Mouse (Mus musculus) embryonic fibroblast, embryonic 13.5 days (primary cell): ENCODE measurements around the gene Fhl2.

Experiments used
- CTCF ChIP-seq: IDR thresholded peaks from 2 replicates; pipeline ENCODE4 v1.5.1; 2011; ENCODE audit warnings: mild to moderate bottlenecking, control low read depth, low read length, moderate library complexity, borderline replicate concordance; ENCODE audit not compliant: insufficient read depth
- POLR2A ChIP-seq: IDR thresholded peaks from 2 replicates; pipeline ENCODE4 v1.6.1; 2011; ENCODE audit warnings: low read depth, mild to moderate bottlenecking, control low read depth, low read length, moderate library complexity

GRCm38 (mm10) chr1:43223097-43223496 lies 26.3 kb upstream of the Fhl2 start:
- TF ChIP-seq CTCF = no peak
- TF ChIP-seq POLR2A = no peak
